Mouse (Mus musculus) kidney, postnatal 10 days (tissue): ENCODE measurements around the gene Gm49425.

Experiments
- DNase-seq: peaks from one replicate; pipeline ENCODE4 v3.0.0; 2021; ENCODE audit warnings: mixed read lengths

The Gm49425 gene

GRCm38 (mm10) chr15:101485911-101486635 is 31.0 kb downstream of the Gm49425 start:
- DNase-seq: no peak

GRCm38 (mm10) chr15:101484939-101485338 is 32.1 kb downstream of the Gm49425 start:
- no peak for DNase-seq

DNA sequence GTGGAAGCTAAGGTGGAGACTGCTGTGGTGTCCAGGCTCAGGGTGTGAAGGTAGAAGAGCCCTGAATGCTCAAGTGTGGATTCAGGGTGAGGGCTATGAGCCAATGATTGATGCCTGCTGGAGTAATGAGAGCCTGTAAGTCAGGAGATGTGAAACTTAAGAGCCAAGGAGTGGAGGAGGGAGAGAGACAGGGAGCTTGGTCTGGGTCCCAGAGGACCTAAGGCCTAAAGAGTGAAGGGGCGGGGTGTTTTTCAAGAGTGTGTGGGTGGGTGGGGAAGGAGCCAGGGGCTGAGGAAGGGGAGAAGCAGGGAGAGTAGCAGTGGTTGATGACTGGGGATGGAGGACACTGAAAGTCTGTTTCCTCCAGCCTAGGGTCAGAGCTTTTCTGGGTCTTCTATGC is 33.4 kb downstream of the Gm49425 start:
- DNase-seq: no peak

- no peak for DNase-seq
Measured at GRCm38 (mm10) chr15:101482056-101482455, 35.0 kb downstream of the Gm49425 start.

DNA sequence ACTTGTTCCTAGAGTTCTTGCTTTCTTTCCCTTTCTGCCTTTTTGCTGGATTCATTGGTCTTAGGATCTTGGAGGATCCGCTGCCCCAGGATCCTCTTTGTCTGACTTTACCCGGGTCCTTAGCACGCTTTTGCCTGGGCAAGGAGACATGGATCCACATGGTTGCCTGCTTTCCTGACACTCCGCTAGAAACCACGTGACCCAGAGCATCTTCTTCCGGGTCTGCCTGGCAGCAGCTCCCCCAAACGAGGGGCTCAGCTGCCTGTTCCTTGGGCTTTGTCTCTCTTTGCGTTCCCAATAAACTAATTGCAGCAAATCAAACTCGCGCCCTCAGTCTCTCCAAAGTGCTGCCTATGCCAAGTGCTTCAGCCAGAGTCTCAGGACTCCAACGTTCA is 37.4 kb downstream of the Gm49425 start:
- DNase-seq: no peak

GRCm38 (mm10) chr15:101479007-101479665 is 37.9 kb downstream of the Gm49425 start:
- DNase-seq: peak; percentile 69

DNA sequence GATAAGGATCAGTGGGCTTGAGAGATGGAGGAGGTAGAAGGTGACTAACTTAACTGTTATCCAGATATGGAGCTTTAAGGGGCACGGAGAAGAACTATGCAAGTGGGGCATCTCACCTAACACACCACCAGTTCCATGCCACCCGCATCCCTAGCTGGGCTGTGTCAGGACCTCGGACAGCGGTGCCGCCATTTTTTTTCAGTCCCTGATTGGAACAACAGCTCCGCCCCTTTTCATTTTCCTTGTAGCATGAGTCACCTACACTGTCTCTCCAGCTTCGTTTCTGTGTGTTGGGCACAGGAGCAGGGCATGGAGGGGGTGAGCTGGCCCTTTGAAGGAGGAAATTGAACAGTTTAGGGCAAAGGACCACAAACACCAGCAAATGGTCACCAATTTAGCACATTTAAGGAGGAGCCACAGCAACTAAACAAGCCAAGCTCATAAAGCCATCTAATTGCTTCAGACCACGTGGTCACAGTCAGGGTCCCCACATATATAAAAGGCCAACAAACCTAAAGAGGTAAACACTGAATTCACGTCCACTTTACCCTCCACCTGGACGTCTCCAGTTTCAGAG is 44.0 kb downstream of the Gm49425 start, which contains the start of gene Krt86:
Gene Krt86 (plus strand): TSS at position 527 of the 577 bp plus-strand sequence.
- DNase-seq: peak; percentile 68

GRCm38 (mm10) chr15:101469093-101469492 is 48.0 kb downstream of the Gm49425 start:
- DNase-seq: no peak
